Mouse (Mus musculus) CD4-positive helper T cell, adult 2 months (primary cell): ENCODE data around the gene Gmnn.
A peak's percentile ranks its signal among the peaks of the same experiment; 100 is the strongest.
"Not testable (repeated sequence)": the region's sequence is repeated elsewhere in the genome, so short reads cannot be mapped to it uniquely, and the experiment has no call there.

Source experiments
- DNase-seq: peaks from one replicate; pipeline ENCODE4 v3.0.0-alpha.2; 2012; ENCODE audit warnings: low read depth, missing footprints, low spot score

Gene Gmnn

DNA sequence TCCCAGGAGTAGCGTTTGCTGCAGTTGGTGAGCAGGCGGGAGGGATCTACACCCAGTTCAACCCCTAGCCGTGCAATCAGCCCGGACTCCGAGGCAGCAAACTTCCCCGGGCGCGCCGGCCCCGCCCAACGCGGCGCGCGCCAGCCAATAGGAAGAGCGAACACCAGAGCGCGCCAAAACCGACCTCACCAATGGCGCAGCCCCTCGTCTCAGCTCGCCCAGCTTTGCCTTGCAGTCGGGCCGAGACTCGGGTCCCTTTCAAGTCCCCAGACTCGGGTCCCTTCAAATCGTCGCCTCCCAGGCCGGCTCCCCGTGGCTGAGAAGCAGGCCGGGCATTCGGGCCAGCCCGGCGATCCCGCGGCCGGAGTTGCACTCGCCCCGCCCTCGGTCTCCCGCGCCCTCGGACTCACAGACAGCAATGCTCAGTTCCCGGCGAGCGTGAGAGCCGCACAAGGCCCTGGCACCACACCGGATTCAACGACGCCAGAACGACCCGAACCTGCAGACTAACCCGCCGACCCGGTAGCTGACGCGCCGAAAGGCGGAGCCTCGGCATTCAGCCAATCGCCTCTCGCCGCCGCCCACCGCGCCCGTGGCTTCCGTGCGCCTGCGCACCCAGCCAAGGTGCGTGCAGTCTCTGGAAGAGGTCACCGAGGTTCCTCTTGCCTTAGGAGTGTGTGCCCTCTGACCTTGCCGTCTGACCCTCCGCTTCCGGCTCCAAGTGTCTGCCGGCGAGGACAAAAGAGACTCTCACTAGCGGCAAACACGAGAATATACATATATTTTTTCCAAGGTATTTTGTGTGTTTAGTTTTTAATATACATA is at the start of gene Gmnn:
Gmnn (minus strand) TSS at position 521 of the 825 bp plus-strand sequence.
- peak; percentile 95 for DNase-seq

GRCm38 (mm10) chr13:24806079-24806478 is 44.4 kb upstream of the Gmnn start:
- DNase-seq, result no peak

DNA sequence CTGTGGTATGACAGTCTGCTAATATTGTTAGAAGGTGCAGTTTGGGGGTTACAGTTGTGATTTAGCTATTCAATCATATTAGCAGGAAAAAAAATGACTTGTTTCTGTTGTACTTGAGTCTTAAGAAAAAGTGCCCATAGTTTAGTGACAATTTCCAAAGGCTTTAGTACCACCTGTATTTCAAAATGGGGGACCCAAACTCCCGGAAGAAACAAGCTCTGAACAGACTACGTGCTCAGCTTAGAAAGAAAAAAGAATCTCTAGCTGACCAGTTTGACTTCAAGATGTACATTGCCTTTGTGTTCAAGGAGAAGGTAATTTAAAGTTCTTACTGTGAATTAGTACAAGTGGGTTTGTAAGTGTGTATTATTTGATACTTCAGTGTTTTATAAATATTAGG is 41.5 kb upstream of the Gmnn start:
- DNase-seq, result no peak

DNA sequence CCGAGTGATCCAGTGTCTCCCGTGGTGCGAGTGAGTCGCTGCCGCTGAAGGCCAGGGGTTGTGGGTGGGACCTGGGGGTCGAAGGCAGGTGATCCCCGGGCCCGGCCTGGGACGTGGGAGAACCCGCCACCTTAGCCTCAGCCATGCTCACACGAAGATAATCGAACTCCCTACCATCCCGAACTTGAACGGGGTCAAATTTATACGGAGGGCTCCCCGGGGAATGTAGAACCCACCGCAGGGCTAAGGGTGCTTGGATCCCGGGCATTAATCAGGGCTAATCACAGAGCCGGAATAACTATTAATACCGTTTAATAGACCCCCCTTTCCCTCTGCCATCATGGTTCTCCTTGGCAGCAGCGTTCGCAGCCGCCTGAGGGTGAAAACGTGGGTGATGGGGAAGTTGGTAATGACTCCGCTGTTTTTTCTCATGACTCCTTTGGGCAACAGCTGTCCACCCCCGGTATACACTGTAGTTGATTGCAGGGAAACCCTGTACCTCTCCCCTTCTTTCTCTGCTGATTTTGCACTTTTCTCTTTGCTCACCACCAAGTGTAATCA is 40.5 kb upstream of the Gmnn start:
- DNase-seq, result peak; percentile 56

GRCm38 (mm10) chr13:24801308-24801921 is 39.7 kb upstream of the Gmnn start, which contains the start of gene BC005537:
Gene BC005537, plus strand, starts transcription at chr13:24801657.
- DNase-seq, result peak; percentile 81

DNA sequence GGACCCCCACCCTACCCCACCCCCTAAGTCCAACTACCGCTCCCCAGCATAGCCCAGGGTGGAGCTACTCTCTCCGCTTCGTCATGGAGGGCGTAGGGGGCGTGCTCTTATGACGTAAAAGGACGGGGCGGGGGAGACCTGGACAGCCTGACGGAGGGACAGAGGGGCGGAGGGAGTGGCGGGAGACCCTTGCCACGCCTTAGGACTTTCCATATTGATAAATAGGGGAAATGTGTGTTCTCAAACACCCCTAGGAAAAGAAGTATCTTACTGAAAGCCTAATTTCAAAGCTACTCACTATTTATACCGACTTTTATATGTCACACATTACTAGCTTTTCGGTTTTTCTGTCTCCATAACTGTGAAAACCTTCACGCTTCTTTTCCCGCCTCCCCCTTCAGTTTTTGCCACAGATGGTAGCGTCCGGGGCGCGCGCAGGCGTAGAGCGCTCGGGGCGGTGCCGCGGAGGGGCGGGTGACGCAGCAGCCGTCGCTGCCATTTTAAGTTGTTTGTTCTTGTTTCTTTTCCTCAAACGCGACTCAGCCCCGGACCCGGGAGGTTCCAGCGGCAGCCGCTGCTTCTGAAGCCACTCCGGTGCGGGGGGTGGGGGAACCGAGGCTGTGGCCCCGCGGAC is 39.1 kb upstream of the Gmnn start:
- peak; percentile 97 for DNase-seq

GRCm38 (mm10) chr13:24799925-24800673 is 38.4 kb upstream of the Gmnn start:
- DNase-seq, result peak; percentile 52

DNA sequence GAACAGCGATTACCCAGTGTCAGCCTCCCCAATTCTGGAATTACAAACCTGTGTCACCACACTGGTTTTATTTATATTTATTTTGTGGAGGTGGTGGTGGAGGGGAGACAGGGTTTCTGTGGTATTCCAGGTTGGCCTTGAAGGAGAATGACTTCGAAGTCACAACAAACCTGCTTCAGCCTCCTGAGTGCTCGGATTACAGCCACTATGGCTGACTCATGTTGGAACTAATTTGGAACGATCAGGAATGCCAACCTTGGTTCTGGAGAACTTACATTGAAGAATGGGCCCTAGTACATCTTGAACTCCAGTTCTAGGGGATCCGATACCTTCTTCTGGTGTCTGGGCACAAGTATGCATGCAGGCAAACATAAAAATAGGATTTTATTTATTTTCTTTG is 37.7 kb upstream of the Gmnn start:
- no peak for DNase-seq

- DNase-seq, result no peak
Observed at GRCm38 (mm10) chr13:24798686-24799085, 37.0 kb upstream of the Gmnn start.

GRCm38 (mm10) chr13:24792411-24793045 is 30.8 kb upstream of the Gmnn start:
- DNase-seq, result no peak

- no peak for DNase-seq
Observed at GRCm38 (mm10) chr13:24791349-24791748, 29.6 kb upstream of the Gmnn start.

GRCm38 (mm10) chr13:24787477-24787876 is 25.8 kb upstream of the Gmnn start:
- DNase-seq, result no peak

GRCm38 (mm10) chr13:24786014-24786490 is 24.3 kb upstream of the Gmnn start:
- peak; percentile 86 for DNase-seq

DNA sequence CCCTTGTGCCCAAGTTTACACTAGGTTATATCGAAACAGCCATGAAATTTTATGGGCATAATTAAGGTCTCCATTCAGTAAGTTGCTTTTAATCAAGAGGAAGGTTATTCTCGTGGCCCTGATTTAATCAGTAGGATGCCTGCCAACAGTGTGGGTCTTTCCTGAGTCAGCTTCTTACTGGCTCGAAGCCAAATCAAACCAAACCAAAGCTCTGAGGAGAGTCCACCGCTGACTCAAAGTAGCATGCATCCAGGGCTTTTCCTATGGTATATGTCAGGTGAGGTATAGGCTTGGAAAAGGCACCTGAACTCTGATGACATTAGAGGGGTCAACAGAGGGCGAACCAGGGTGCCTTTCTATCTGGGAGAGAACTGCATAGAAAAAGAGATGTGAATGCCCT is 20.2 kb upstream of the Gmnn start:
- DNase-seq, result no peak

DNA sequence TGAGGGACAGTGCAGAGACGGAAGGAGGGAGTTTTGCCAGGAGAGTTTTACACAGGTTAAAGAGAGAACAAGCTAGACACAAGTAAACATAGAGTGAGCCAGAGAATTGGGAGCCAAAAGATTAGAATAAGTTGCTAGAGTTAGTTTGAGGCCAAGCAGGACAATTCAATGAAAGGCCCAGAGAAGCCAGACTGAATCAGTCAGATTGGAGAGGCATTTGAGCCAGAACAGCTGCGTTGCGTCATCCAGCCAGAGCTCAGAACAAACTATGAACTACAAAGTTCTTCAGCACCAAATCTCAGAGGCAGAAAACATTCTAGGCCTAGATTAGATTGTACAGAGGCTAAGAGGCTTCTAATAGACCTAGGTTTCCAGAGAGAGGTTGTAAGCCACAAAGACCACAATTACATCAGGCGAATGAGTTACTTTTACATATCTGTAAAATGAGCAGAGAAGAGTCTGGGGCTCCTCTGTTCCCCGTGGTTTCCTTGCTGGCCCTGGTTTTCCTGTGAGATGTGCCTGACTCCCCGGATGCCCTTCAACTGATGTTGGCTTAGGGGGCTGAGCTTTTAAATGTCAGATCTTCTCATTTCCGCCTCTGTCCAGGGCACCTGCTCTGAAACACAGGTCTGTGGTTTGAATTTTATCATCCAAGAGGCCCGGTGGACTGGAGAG is 17.1 kb upstream of the Gmnn start:
- DNase-seq, result peak; percentile 52

GRCm38 (mm10) chr13:24778026-24778425 is 16.3 kb upstream of the Gmnn start:
- DNase-seq, result no peak

DNA sequence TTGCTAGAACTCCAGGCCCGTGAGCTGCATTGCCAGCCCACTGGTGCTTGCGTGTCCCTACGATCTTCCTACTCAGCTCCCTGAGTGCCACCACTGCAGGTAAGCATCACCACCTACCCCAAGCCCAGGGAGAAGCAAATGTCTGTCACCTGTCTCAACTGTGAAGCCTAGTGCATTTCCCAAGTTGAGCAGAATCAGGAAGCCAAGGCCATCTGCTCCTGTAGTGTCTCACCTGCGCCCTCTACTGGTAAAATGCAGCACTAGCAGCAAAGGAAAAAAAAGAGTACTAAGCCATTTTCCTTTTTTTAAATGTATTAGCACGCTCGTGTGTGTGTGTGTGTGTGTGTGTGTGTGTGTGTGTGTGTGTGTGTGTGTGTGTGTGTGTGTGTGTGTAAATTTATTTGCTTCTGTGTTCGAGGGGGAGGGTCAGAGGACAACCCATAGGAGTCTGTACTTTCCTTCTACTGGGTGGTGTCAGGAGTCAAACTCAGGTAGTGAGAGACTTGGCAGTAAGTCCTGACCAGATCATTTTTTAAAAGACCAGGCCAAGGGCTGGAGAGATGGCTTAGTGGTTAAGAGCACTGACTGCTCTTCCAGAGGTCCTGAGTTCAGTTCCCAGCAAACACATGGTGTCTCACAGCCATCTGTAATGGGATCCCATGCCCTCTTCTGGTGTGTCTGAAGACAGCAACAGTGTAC is 14.6 kb upstream of the Gmnn start:
- peak; percentile 81 for DNase-seq

DNA sequence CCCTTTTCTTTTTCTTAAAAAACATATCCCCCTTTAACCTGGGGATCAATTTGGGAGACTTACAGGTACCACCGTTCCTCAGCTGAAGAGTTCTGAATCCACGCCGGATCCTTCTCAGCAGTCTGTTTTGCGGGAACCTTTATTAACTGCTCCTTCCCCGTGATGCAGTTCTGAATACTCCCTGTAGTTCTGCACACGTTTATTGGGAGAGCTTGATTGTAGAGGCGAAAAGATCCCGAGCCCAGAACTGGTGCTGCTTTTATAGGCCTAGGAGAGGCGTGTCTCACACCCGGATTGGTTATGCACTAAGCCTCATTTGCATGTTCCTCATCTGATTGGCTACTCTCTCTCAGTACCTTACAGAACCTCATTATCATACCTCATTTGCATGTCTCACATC is 9.8 kb upstream of the Gmnn start:
- not testable (repeated sequence) for DNase-seq

- not testable (repeated sequence) for DNase-seq
Observed at GRCm38 (mm10) chr13:24767809-24768208, 6.1 kb upstream of the Gmnn start.

- DNase-seq, result no peak
Observed at GRCm38 (mm10) chr13:24762254-24762653, 531 bp upstream of the Gmnn start.
